Mouse (Mus musculus) Muller cell, postnatal 12 days (primary cell): ENCODE results near the gene Gm2974.
"Not testable (repeated sequence)": the region's sequence is repeated elsewhere in the genome, so short reads cannot be mapped to it uniquely, and the experiment has no call there.

Experiments
- DNase-seq: peaks from one replicate; pipeline ENCODE4 v3.0.0-alpha.2; 2015; ENCODE audit errors: inconsistent ontology term

The Gm2974 gene

DNA sequence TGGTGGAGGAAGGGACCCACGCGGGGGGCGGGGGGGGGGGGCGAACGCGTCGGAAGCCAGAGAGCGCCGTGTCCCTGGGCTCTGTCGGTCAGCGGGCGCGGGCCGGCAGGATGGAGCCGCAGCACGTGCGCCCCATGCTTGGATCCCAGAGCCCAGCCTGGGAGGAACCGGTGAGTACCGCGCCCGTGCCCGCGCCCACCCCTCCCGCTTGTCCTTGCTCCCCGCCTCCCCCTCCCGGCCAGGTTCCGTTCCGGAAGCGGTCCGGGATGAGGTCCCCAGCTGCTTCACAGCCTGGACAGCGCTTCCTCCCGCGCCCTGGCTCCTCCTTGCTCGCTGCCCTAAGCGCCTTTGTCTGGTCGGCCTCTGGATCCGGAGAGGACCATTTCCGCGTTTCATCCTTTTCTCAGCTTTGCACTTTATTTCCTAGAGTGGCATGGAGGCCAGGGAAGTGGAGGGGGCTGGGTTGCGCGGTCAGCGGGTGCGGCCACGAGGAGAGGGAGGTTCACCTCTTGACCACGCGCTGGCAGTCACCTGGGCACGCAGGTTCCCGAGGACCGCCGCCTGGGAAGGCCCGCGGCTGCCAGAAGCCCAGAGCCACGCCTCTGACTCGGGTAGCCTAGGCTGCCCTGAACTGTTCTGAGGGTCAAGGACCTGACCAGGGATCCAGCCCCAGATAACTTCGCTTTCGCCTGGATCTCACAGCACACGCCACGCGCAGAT, at the start of gene Gm2974:
Gm2974 (plus strand) TSS at position 86 of the 720 bp plus-strand sequence.
- not testable (repeated sequence) for DNase-seq

DNA sequence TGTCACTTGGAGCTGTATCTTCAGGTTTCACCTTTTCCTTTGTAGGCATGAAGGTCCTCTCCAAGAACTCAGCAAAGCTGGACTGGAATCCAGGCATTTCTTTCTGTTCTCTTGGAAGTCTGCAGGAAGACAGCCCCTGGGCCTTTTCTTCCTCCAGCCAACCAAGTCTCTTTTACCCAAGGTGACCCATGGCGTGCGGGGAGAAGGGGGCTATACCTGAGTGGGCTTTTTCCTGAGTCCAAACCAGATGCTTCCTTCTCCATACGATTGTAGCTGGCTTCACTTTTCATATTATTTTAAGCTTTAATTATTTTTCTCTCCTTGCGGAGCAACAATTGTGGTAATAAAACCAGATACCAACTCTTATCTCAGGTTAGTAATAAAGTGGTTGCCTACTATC, 40.7 kb upstream of the Gm2974 start:
- DNase-seq = not testable (repeated sequence)

DNA sequence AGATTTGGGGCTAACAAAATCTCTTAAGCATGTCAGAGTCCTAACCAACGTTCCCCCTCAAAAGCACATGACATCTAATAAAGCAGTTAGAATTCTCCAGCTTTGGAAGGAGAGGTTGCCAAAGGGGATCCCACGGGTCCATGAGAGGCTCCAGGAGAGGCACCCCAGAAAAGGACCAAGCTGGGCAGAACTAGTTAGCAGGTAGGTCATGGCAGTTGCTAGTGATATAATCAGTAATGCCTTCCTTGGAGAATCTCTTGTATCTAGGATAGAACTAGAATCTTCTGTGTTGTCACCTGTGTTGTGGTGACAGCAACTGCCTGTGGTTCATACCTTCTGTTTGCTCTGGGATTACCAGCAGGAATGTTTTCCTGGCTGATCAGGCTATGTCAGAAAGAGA, 17.6 kb upstream of the Gm2974 start, which contains the start of gene Gm3127:
Gm3127 (plus strand) TSS at position 301 of the 400 bp plus-strand sequence.
- not testable (repeated sequence) for DNase-seq

DNA sequence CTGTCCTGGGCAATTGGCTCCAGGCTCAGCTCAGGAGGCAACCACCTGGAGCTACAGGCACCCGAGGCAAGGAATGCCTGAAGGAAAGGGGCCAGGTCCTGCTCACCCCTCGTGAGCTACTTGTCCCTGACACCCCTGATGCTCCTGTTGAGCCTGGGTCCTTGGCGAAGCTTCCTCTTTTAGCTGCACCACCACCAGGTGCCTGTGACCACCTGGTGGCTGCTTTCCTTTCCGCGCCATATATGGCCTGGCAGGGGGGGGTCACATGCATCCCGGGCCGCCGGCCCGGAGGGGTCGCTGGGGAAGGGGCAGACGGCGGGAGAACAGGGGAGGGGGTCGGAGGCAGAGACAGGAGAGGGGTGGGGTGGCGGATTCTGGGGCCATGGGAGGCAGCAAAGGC, 346 bp upstream of the Gm2974 start:
- DNase-seq = not testable (repeated sequence)

DNA sequence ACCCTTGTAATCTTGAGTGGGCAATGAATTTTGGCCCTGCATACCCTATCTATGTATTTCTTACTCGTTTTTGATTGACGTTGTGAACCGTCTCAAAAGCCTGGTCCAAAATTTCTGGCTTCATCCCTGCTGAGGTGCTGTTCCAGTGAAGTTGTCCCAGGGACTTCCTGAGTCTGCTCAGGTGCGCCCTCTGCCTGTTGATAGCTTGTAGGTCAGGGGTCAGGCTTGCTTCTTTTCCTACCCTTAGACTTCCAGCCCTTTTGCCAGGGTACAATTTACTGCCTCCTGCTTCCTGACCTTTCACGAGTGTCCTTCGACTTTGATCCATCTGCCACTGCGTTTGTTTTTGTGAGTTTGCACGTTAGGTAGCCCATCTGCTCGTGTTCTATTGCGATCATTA, 999 bp downstream of the Gm2974 start:
- DNase-seq = not testable (repeated sequence)

DNA sequence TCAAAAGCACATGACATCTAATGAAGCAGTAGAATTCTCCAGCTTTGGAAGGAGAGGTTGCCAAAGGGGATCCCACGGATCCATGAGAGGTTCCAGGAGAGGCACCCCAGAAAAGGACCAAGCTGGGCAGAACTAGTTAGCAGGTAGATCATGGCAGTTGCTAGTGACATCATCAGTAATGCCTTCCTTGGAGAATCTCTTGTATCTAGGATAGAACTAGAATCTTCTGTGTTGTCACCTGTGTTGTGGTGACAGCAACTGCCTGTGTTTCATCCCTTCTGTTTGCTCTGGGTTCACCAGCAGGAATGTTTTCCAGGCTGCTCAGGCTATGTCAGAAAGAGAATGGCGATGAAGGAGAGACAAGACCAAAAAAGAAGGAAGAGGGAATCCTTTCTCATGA, 67.0 kb downstream of the Gm2974 start, which contains the start of gene Gm3138:
Gm3138 (plus strand) TSS at position 301 of the 400 bp plus-strand sequence.
- not testable (repeated sequence) for DNase-seq
